Mouse (Mus musculus): ENCODE measurements around the gene Stx3.

The Stx3 gene

GRCm38 (mm10) chr19:11730278-11730677 lies 88.9 kb downstream of the Stx3 start:
- in situ Hi-C loops (cut with MboI; ENCODE audit: low sequenced_read_pairs), result no loop called here

DNA sequence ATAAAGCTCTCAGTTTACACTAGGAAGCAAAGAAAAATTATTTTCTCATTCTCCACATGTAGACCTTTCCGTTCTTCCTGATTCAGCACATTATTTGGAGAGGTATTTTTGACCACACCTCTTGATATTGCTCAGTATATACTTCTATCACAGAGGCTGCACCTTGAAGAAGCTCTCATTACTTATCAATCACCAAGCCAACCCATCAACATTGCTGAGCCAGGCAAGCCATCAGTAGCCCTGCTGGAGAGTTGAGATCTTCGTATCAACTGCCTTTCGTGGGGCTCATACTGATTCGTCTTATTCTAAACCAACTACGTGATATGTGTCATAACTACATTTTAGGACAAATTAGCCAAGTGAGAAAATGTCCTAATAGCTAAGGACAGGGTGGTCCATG lies 91.9 kb downstream of the Stx3 start:
- in situ Hi-C loops (cut with MboI; ENCODE audit: low sequenced_read_pairs), result no loop called here

- in situ Hi-C loops (cut with MboI; ENCODE audit: low sequenced_read_pairs), result no loop called here
Observed at GRCm38 (mm10) chr19:11725915-11726314, 93.3 kb downstream of the Stx3 start.

Measured in CH12F3 (cell line).